Mouse (Mus musculus): ENCODE data around the gene Gm14214.

- no peak for TF ChIP-seq POLR2A (IDR thresholded peaks at IDR 0.05; ENCODE audit: extremely low read depth, insufficient read depth, low read length)
- no peak for TF ChIP-seq CTCF (IDR thresholded peaks at IDR 0.05; ENCODE audit: low read depth, low read length)
These were observed 49.5 kb downstream of the Gm14214 start for GRCm38 (mm10) chr2:154720315-154720714.

All from liver, adult 2 months (tissue).